In the genomic region with DNA sequence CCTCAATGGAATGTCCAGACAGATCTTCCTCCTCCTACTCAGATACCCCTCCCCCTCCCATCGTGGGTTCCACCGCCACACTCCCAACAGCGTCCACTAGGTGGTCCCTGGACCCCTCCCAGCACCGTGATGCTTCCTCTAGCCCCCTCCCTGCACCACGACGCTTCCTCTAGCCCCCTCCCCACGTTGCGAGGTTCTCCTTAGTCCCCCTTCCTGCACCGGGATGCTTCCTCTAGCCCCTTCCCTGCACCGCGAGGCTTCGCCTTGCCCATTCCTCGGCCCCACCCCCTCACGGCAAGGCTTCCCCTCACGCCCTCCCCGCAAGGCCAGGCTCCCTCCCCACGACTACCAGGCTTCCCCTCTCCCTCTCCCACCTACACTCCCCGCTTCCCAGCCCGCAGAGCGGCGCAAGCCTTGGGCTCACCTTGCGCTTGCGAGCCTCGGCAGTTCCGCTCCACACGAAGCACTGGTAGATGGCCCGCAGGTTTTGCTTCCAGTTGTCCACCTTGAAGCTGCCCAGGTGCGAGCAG, we compare ENCODE assay signal across 1 mouse cellular context.
TF ChIP-seq lines count a peak whose summit lies in the region.

No protein-coding gene starts in this region.

TF ChIP-seq in CH12.LX, 34 proteins besides CTCF, POLR2A, EP300 and RAD21 (continued from another document):
- TF ChIP-seq MAX (IDR thresholded peaks at IDR 0.05; ENCODE audit: low read length) (no peak), CHD2 (IDR thresholded peaks at IDR 0.05; ENCODE audit: low read length) (no peak; the same call in none of the 2 replicates), GABPA (IDR thresholded peaks at IDR 0.05; ENCODE audit: insufficient replicate concordance, low read depth, low read length) (no peak), E2F4 (IDR thresholded peaks at IDR 0.05; ENCODE audit: insufficient replicate concordance, low read depth, low read length) (no peak)
TF ChIP-seq in CH12.LX: peak in this region for 6.
